16 mouse cellular contexts compared by ENCODE assay signal in the genomic region with DNA sequence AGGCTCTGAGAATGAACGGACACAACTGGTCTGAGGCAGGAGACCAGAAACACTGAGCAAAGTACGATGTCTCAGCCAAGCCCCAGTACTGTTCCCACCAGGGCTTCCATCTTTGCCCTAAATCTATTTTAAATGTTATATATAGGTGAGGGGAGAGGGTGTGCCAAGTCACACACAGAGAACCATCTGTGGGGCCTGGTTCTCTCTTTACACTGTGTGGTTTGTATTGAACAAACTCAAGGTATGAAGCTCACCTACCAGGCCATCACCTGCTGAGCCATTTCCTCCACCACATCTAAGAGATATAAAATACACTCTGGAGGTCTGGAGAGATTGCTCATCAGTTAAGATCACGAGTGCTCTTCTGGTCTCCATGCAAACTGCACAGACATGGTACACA. TPM values are rescaled to one million over a fixed set of nuclear protein-coding genes. Genes with fewer than 3 reads are reported as not detected.
DNase-seq lines count a peak whose midpoint lies in the region.
"Had no signal": no experiment of that assay in that cellular context is flagged by ENCODE, and none has a peak within 500 bp of the region (broad histone marks: within the 10 kb centered on the region; RNA-seq: fewer than 3 reads in every experiment).

No protein-coding gene starts in this region.

- peak; percentile 41 for DNase-seq in heart, adult 11 months
- no peak for DNase-seq in heart, postnatal 36 days
- peak; percentile 37 for DNase-seq in CD4-positive helper T cell, adult 2 months (ENCODE audit: low read depth, low spot score)
- peak; percentile 52 for DNase-seq in cerebellum, adult 11 months
- peak; percentile 77 to 78 for DNase-seq in cerebellum, postnatal 25 days
- DNase-seq in left cerebral cortex, postnatal 4 days = no peak
- DNase-seq in lung, postnatal 36 days = no peak
- DNase-seq: adrenal gland, adult 2 months; kidney, adult 8-10 months; kidney, postnatal 14 days; liver; lung, postnatal 10 days; midbrain, embryonic 14.5 days; right cerebral cortex, postnatal 25 days; thymus, postnatal 25 days had no signal

- intact Hi-C loops in heart, postnatal 36 days (cut with DNase I) = no loop called here
- intact Hi-C loops in left cerebral cortex, postnatal 4 days (cut with DNase I) = no loop called here

RNA-seq across cellular contexts. Expression of a gene that starts 38.9 kb away (rescaled TPM):
- under 1 TPM; 0.11 to 0.39 TPM for total RNA-seq in heart, postnatal 36 days (2021)
- 10 to 100 TPM; 31.4 to 33.5 TPM for total RNA-seq in left cerebral cortex, postnatal 4 days (2021)
- total RNA-seq: granulocyte monocyte progenitor cell, adult 5-6 weeks had no signal

Comparison
In these comparisons a context has a peak if more than half of its experiments do, and no peak if none do; other contexts are left out.
1. DNase-seq: peak in heart, adult 11 months (single experiment), CD4-positive helper T cell, adult 2 months (single experiment), cerebellum, adult 11 months (single experiment) and cerebellum, postnatal 25 days (2 of 2); none in heart, postnatal 36 days (0 of 2), left cerebral cortex, postnatal 4 days (single experiment) and lung, postnatal 36 days (single experiment).
2. RNA of a gene that starts 38.9 kb away (total RNA-seq): 31.4 to 33.5 TPM in left cerebral cortex, postnatal 4 days; 0.11 to 0.39 TPM in heart, postnatal 36 days; every median in the first group is over 10 times any median in the second.